Mouse (Mus musculus): ENCODE measurements around the gene Fbln1. TPM values are rescaled to one million over a fixed set of nuclear protein-coding genes. Genes with fewer than 3 reads are reported as not detected.

Fbln1 gene
- total and polyA plus RNA-seq, 2 experiments from 2014 or later = 50.9 to 60.3 TPM

GRCm38 (mm10) chr15:85262805-85263204, 57.1 kb downstream of the Fbln1 start:
- no peak overlapping the region for H3K9ac ChIP-seq
- no peaks in the 10 kb centered on the region for H3K36me3 ChIP-seq (ENCODE audit: insufficient read depth)
- 0 out of 2 replicates have a peak, but pooled peaks cover 6% of the 10 kb centered on the region for H3K9me3 ChIP-seq (ENCODE audit: low read length)
- DNase-seq (no peak), ATAC-seq (no peak)
- no peaks in the 10 kb centered on the region for H3K4me1 ChIP-seq (ENCODE audit: insufficient read depth)
- no peak for TF ChIP-seq CTCF (IDR thresholded peaks at IDR 0.05; ENCODE audit: low read depth)
- no peaks in the 10 kb centered on the region for H3K27me3 ChIP-seq (ENCODE audit: insufficient read depth, low read length)
- WGBS = 81% methylated on average over 5 of the region's 5 CpGs
- H3K4me2 ChIP-seq (ENCODE audit: low read depth) = no peak overlapping the region
- no peak overlapping the region for H3K27ac ChIP-seq (ENCODE audit: low read depth, low read length)
- no peak overlapping the region for H3K4me3 ChIP-seq (ENCODE audit: low read depth, low read length)

DNA sequence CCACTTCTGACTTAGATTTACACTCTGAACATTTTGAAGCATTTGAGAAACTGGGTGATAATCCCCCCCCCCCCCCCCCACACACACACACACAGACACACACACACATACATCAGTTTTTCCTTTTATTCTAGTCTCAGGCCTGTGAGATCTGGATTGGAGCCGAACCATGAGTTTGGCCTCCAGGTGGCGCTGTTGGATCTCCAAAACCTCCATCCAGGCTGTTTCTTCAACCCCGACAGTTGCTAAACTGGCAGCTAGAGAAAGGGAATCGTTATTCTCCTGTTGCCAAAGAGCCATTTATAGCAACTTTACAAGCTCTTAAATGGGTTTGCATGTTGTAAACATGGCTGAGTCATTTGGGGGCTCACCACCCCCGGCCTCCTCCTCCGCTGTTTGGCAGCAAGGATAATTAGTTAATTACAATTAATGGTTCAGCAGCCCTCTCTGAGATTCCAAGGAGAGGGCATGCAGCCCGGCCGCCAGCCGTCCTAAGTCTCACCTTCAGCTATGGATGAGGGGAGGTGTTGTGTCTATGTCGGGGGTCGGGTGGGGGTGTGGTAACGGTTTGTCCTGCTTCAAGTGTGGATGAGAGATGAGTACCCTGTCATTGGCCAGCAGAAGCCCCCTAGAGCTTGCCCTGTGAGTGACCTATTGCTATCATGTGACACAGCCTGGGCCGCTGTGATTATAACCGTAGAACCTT, 61.1 kb downstream of the Fbln1 start:
- Histone ChIP-seq H3K9me3 (ENCODE audit: low read length) (no peaks in the 10 kb centered on the region), H3K4me2 (ENCODE audit: low read depth) (no peak overlapping the region), H3K4me1 (ENCODE audit: insufficient read depth) (no peaks in the 10 kb centered on the region), H3K36me3 (ENCODE audit: insufficient read depth) (no peaks in the 10 kb centered on the region), H3K4me3 (ENCODE audit: low read depth, low read length) (no peak overlapping the region), H3K27me3 (ENCODE audit: insufficient read depth, low read length) (no peaks in the 10 kb centered on the region), H3K27ac (ENCODE audit: low read depth, low read length) (no peak overlapping the region), H3K9ac (no peak overlapping the region)
- peak; percentile 82; the same call in 1 of the 2 replicates for ATAC-seq
- peak; percentile 95 for DNase-seq
- peak; percentile 88 for TF ChIP-seq CTCF (IDR thresholded peaks at IDR 0.05; ENCODE audit: low read depth)
- 30% methylated on average over 14 of the region's 14 CpGs for WGBS

GRCm38 (mm10) chr15:85267891-85268290, 62.1 kb downstream of the Fbln1 start:
- Histone ChIP-seq H3K36me3 (ENCODE audit: insufficient read depth) (no peaks in the 10 kb centered on the region), H3K4me1 (ENCODE audit: insufficient read depth) (no peaks in the 10 kb centered on the region), H3K27ac (ENCODE audit: low read depth, low read length) (no peak overlapping the region), H3K9me3 (ENCODE audit: low read length) (no peaks in the 10 kb centered on the region), H3K9ac (no peak overlapping the region), H3K4me2 (ENCODE audit: low read depth) (no peak overlapping the region), H3K27me3 (ENCODE audit: insufficient read depth, low read length) (no peaks in the 10 kb centered on the region), H3K4me3 (ENCODE audit: low read depth, low read length) (no peak overlapping the region)
- WGBS = 92% methylated on average over 19 of the region's 19 CpGs
- TF ChIP-seq CTCF (IDR thresholded peaks at IDR 0.05; ENCODE audit: low read depth) = no peak
- DNase-seq (no peak), ATAC-seq (no peak)

DNA sequence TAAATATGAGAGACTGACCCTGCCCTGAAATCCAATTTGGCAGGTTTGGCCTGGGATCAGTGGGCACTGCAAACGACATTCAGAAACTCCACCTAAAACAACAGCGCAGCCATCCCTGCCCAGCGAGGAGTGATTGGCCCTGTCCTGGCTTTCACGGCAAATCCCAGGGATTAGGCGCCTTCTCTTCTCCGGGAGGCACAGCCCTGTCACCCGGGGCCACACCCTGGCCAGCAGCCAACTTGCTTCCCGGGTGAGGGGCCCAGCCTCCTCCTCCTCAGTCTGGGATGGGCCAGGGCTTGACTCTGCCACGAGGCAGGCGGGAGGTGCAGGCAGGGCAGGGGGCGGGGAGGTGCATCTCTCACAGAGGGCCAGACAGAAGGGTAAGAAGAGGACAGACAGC, 67.2 kb downstream of the Fbln1 start:
- 11% methylated on average over 11 of the region's 11 CpGs for WGBS
- Histone ChIP-seq H3K4me2 (ENCODE audit: low read depth) (no peak overlapping the region), H3K9me3 (ENCODE audit: low read length) (no peaks in the 10 kb centered on the region), H3K36me3 (ENCODE audit: insufficient read depth) (no peaks in the 10 kb centered on the region), H3K27ac (ENCODE audit: low read depth, low read length) (no peak overlapping the region), H3K27me3 (ENCODE audit: insufficient read depth, low read length) (no peaks in the 10 kb centered on the region), H3K9ac (no peak overlapping the region), H3K4me1 (ENCODE audit: insufficient read depth) (no peaks in the 10 kb centered on the region), H3K4me3 (ENCODE audit: low read depth, low read length) (no peak overlapping the region)
- ATAC-seq (no peak), DNase-seq (no peak)
- TF ChIP-seq CTCF (IDR thresholded peaks at IDR 0.05; ENCODE audit: low read depth) = no peak

GRCm38 (mm10) chr15:85277221-85277620, 71.5 kb downstream of the Fbln1 start:
- no peak overlapping the region for H3K27ac ChIP-seq (ENCODE audit: low read depth, low read length)
- no peak for DNase-seq
- no peak overlapping the region for H3K4me3 ChIP-seq (ENCODE audit: low read depth, low read length)
- H3K4me1 ChIP-seq (ENCODE audit: insufficient read depth) = no peaks in the 10 kb centered on the region
- H3K27me3 ChIP-seq (ENCODE audit: insufficient read depth, low read length) = no peaks in the 10 kb centered on the region
- ATAC-seq = no peak
- H3K9ac ChIP-seq = no peak overlapping the region
- H3K9me3 ChIP-seq (ENCODE audit: low read length) = no peaks in the 10 kb centered on the region
- H3K4me2 ChIP-seq (ENCODE audit: low read depth) = no peak overlapping the region
- no peaks in the 10 kb centered on the region for H3K36me3 ChIP-seq (ENCODE audit: insufficient read depth)
- TF ChIP-seq CTCF (IDR thresholded peaks at IDR 0.05; ENCODE audit: low read depth) = no peak
- WGBS = 92% methylated on average over 8 of the region's 8 CpGs

DNA sequence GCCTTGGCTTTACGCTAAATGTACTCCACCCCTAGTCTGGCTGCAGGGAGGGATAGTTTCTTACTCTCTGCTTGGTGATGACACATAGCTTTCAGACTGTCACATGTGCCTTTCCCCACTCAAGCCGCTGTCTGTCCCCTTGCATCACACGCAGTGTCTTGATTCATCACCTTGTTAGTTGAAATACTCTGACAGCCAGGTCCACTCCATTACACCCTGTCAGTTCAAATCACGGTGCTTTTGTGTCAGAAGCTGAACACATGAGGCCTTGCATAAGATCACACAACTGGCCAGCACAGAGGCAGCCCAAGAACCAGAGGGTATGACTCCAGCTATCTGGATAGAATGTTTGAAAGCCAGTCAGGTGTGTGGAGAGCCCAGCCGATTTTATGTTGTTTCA, 73.2 kb downstream of the Fbln1 start:
- WGBS = 93% methylated on average over 5 of the region's 5 CpGs
- Histone ChIP-seq H3K9me3 (ENCODE audit: low read length) (no peaks in the 10 kb centered on the region), H3K4me2 (ENCODE audit: low read depth) (no peak overlapping the region), H3K9ac (no peak overlapping the region), H3K27ac (ENCODE audit: low read depth, low read length) (no peak overlapping the region), H3K4me3 (ENCODE audit: low read depth, low read length) (no peak overlapping the region), H3K36me3 (ENCODE audit: insufficient read depth) (no peaks in the 10 kb centered on the region), H3K27me3 (ENCODE audit: insufficient read depth, low read length) (no peaks in the 10 kb centered on the region), H3K4me1 (ENCODE audit: insufficient read depth) (no peaks in the 10 kb centered on the region)
- TF ChIP-seq CTCF (IDR thresholded peaks at IDR 0.05; ENCODE audit: low read depth) = no peak
- no peak for DNase-seq
- no peak for ATAC-seq

GRCm38 (mm10) chr15:85282021-85282420, 76.3 kb downstream of the Fbln1 start:
- Histone ChIP-seq H3K4me3 (ENCODE audit: low read depth, low read length) (no peak overlapping the region), H3K36me3 (ENCODE audit: insufficient read depth) (no peaks in the 10 kb centered on the region), H3K4me2 (ENCODE audit: low read depth) (no peak overlapping the region), H3K4me1 (ENCODE audit: insufficient read depth) (no peaks in the 10 kb centered on the region), H3K9ac (no peak overlapping the region), H3K27me3 (ENCODE audit: insufficient read depth, low read length) (no peaks in the 10 kb centered on the region), H3K27ac (ENCODE audit: low read depth, low read length) (no peak overlapping the region), H3K9me3 (ENCODE audit: low read length) (no peaks in the 10 kb centered on the region)
- DNase-seq = no peak
- WGBS = 85% methylated on average over 5 of the region's 5 CpGs
- ATAC-seq = no peak
- no peak for TF ChIP-seq CTCF (IDR thresholded peaks at IDR 0.05; ENCODE audit: low read depth)
